Mouse (Mus musculus) olfactory bulb, adult 2 months (tissue): ENCODE results near the gene Gm47995.

Experiments used
- CTCF ChIP-seq: fragments of 200-500 bp; IDR thresholded peaks from 2 replicates; pipeline ENCODE4 v1.5.1; 2012; ENCODE audit warnings: low read depth, mild to moderate bottlenecking, low read length, moderate library complexity; ENCODE audit not compliant: insufficient read depth
- POLR2A ChIP-seq: fragments of 200-500 bp; IDR thresholded peaks from 2 replicates; pipeline ENCODE4 v1.6.1; 2012; ENCODE audit warnings: mild to moderate bottlenecking, low read depth, low read length, moderate library complexity; ENCODE audit not compliant: insufficient read depth

GRCm38 (mm10) chr1:151237780-151238179 is 39.5 kb downstream of the Gm47995 start:
- TF ChIP-seq POLR2A = no peak
- TF ChIP-seq CTCF = no peak
